Mouse (Mus musculus) heart, postnatal 0 days (tissue): Measurements from ENCODE around the gene Prkcb. TPM values are rescaled to one million over a fixed set of nuclear protein-coding genes. Genes with fewer than 3 reads are reported as not detected.

Experiments
- ATAC-seq: fragments of 200-750 bp; cut with Nextera tagmentation; 2 replicates; pipeline ENCODE4 v1.8.0; 2017; ENCODE audit warnings: low read depth, moderate number of reproducible peaks, moderate library complexity; ENCODE audit not compliant: insufficient read depth
- DNase-seq: peaks from one replicate; pipeline ENCODE4 v3.0.0-alpha.2; 2016; ENCODE audit warnings: low spot score
- H3K27ac ChIP-seq: fragments of 300-500 bp; sonication (generic); 2 replicates; pipeline ENCODE4 v1.5.1; 2014; ENCODE audit warnings: low read depth, mild to moderate bottlenecking
- H3K27me3 ChIP-seq: fragments of 300-500 bp; sonication (generic); 2 replicates; pipeline ENCODE4 v1.6.1; 2014; ENCODE audit warnings: low read length, mixed read lengths; ENCODE audit not compliant: control insufficient read depth, insufficient read depth
- H3K36me3 ChIP-seq: fragments of 300-500 bp; sonication (generic); replicated peaks from 2 replicates; pipeline ENCODE4 v1.6.1; 2014; ENCODE audit warnings: low read length, mixed read lengths; ENCODE audit not compliant: control insufficient read depth, insufficient read depth
- H3K4me1 ChIP-seq: fragments of 300-500 bp; sonication (generic); 2 replicates; pipeline ENCODE4 v1.6.1; 2014; ENCODE audit warnings: antibody characterized with exemption; ENCODE audit not compliant: control insufficient read depth, insufficient read depth
- H3K4me2 ChIP-seq: fragments of 300-500 bp; sonication (generic); 2 replicates; pipeline ENCODE4 v1.6.1; 2014; ENCODE audit warnings: low read depth, mild to moderate bottlenecking, low read length, moderate library complexity
- H3K4me3 ChIP-seq: fragments of 300-500 bp; sonication (generic); 2 replicates; pipeline ENCODE4 v1.5.1; 2014; ENCODE audit warnings: low read depth, low read length
- H3K9ac ChIP-seq: fragments of 300-500 bp; sonication (generic); replicated peaks from 2 replicates; pipeline ENCODE4 v1.6.1; 2014; ENCODE audit warnings: low read depth, low read length, mixed read lengths
- H3K9me3 ChIP-seq: fragments of 300-500 bp; sonication (generic); replicated peaks from 2 replicates; pipeline ENCODE4 v1.6.1; 2016; ENCODE audit warnings: low read length; ENCODE audit not compliant: control insufficient read depth
- CTCF ChIP-seq: IDR thresholded peaks from 2 replicates; pipeline ENCODE4 v1.5.1; 2016; ENCODE audit warnings: antibody characterized with exemption, control low read depth, low read depth
- EP300 ChIP-seq: IDR thresholded peaks from 2 replicates; pipeline ENCODE4 v1.6.1; 2016; ENCODE audit warnings: antibody characterized with exemption, low read depth
- WGBS: fragments of 180-500 bp; shearing (Covaris S2); extraction: QIAGEN DNeasy Blood & Tissue Kit; methylation state at CpG from one replicate; pipeline ENCODE4 v1.1.7; 2014; 5-methylcytosine and 5-hydroxymethylcytosine counted together
- polyA plus RNA-seq: library from polyadenylated mRNA; unstranded; fragments of >200 nt; fragmentation: Nextera tagmentation; extraction: Ambion mirVana; gene quantifications from 2 replicates; pipeline ENCODE4 v1.2.1, GENCODE M21; 2015
- total RNA-seq: library from RNA; depleted of rRNA; stranded (reverse); fragments of >200 nt; gene quantifications from 2 replicates; pipeline ENCODE4 v1.2.3, GENCODE M21; 2014; ENCODE audit warnings: low replicate concordance

Prkcb gene
- total and polyA plus RNA-seq, 2 experiments from 2014 or later, result 1.1 to 1.9 TPM

DNA sequence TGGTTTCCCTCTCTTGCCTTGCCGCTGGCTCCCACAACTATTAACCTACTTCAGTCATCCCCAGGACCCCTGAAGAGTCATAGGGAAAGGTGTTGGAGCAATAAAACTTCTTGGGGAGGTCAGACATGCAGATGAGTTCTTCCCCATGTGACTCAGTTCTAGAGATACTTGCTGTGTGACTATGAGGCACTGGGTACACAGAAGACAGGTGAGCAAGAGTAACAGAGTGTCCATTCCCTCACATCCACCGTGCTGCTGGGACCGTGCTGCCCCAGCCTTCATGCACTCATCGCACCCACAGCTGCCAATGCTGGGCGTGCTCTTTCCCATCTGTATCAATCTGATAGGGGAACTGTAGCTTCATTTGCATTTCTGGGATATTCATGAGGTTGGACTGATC is 100.3 kb downstream of the Prkcb start:
- Histone ChIP-seq H3K4me2 (no peak overlapping the region), H3K4me3 (no peak overlapping the region), H3K4me1 (no peaks in the 10 kb centered on the region), H3K9ac (no peak overlapping the region), H3K9me3 (no peaks in the 10 kb centered on the region), H3K36me3 (no peaks in the 10 kb centered on the region), H3K27ac (no peak overlapping the region), H3K27me3 (no peaks in the 10 kb centered on the region)
- 70% methylated on average over 5 of the region's 5 CpGs for WGBS
- TF ChIP-seq CTCF (no peak), EP300 (no peak)
- no peak for ATAC-seq
- DNase-seq, result no peak

DNA sequence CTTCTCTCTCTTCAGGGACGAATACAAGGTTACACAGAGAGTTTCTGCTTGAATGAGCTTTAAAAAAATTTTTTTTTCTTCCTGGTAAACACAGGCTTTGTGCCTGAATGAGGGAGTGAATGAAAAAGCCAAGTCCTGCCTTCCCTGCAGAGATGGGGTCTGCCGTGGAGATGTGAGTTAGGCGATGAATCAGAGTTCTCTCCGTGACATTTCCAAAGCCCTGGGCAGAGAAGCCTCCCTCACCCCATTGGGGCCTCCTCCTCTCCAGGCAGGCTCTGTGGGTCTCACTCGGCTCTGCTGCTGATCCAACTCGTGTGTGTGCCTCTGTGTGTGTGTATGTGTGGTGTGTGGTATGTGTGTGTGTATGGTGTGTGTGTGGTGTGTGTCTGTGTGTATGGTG is 101.1 kb downstream of the Prkcb start:
- no peak for ATAC-seq
- no peak for TF ChIP-seq CTCF
- no peak for TF ChIP-seq EP300
- no peak overlapping the region for H3K27ac ChIP-seq
- H3K4me3 ChIP-seq, result no peak overlapping the region
- WGBS, result 36% methylated on average over 6 of the region's 6 CpGs
- no peak overlapping the region for H3K4me2 ChIP-seq
- H3K4me1 ChIP-seq, result no peaks in the 10 kb centered on the region
- no peak overlapping the region for H3K9ac ChIP-seq
- H3K36me3 ChIP-seq, result no peaks in the 10 kb centered on the region
- H3K9me3 ChIP-seq, result no peaks in the 10 kb centered on the region
- no peaks in the 10 kb centered on the region for H3K27me3 ChIP-seq
- DNase-seq, result no peak

DNA sequence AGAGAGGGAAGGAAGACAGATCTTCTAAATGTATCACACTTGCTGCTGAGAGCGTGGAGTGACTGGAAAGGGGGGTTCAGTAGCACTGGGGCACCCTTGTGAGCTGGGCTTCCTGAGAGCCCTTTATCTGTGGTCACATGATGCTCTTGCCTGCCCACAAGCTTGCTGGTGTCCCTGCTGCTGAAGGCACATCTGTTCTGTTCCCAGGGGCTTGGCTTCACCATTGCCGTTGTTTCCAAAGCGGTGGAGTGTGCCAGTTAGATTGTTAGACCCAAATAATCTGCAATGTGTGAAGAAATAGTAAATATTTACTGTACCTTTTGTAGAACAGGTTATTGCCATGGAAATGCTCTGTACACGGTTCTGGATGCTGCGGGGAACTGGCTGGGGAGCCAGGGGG is 101.6 kb downstream of the Prkcb start:
- no peak for DNase-seq
- H3K4me1 ChIP-seq, result no peaks in the 10 kb centered on the region
- WGBS, result 42% methylated on average over 5 of the region's 5 CpGs
- TF ChIP-seq CTCF (no peak), EP300 (no peak)
- no peak overlapping the region for H3K4me2 ChIP-seq
- H3K9me3 ChIP-seq, result no peaks in the 10 kb centered on the region
- no peak for ATAC-seq
- H3K4me3 ChIP-seq, result no peak overlapping the region
- H3K9ac ChIP-seq, result no peak overlapping the region
- no peaks in the 10 kb centered on the region for H3K36me3 ChIP-seq
- H3K27ac ChIP-seq, result no peak overlapping the region
- H3K27me3 ChIP-seq, result no peaks in the 10 kb centered on the region

DNA sequence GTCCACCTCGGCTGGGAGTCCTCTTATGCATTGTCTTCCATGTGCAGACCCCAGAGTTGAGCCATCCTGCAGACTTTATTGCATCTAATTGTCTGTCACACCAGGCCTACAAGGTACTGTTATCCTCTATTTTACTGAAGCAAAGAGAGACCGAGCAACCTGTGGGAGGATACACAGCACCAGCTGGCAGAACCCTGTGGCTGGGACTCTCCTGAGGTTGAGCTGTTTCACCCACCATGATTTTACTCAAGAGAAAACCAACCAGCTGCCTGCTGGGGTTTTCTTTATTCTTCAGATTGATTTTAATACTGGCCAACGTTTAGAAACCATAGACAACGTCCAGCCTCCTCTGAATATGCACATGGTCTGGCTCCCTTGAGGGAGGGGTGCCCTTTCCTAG is 102.1 kb downstream of the Prkcb start:
- 68% methylated on average over 4 of the region's 4 CpGs for WGBS
- Histone ChIP-seq H3K9ac (no peak overlapping the region), H3K9me3 (no peaks in the 10 kb centered on the region), H3K27ac (no peak overlapping the region), H3K4me2 (no peak overlapping the region), H3K27me3 (no peaks in the 10 kb centered on the region), H3K36me3 (no peaks in the 10 kb centered on the region), H3K4me3 (no peak overlapping the region), H3K4me1 (no peaks in the 10 kb centered on the region)
- ATAC-seq (no peak), DNase-seq (no peak)
- TF ChIP-seq CTCF (no peak), EP300 (no peak)

DNA sequence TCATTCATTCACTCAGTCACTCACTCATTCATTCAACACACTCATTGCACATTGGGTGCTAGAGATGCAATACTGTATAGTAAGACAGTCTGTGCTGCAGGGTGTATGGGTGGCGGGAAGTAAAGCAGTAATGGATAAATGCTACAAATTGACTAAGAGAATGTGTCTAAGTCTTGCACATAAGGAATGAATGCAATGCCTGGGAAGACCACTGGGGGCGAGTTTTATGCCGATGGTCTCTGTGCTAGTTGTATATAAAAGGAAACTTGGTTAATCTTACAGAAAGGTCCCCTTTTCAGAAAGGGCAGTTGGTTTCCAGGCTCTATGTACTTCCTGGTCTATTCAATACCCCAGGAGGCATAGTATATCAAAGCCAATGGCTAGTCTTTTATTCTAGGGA is 102.8 kb downstream of the Prkcb start:
- no peak for TF ChIP-seq CTCF
- no peak for TF ChIP-seq EP300
- WGBS, result 73% methylated on average over 3 of the region's 3 CpGs

DNA sequence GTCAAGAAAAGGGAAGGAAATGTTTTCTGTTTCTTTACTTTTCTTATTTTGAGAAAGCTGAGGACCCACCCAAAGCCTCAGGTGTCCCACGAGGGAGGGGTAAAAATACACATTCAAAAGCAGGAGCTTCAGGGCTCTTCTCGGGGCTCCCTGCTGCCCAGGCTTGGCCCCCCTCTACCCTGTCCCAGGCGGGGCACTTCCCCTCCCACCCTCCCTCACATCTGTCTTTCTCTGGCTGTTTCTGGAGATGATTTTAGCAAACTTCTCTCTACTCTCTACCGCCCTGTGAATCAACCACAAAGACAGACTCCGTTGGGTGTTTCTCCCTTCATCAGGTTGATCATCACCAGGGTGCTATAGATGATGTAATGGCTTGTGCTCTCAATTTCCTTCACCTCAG is 105.4 kb downstream of the Prkcb start:
- H3K27ac ChIP-seq, result no peak overlapping the region
- TF ChIP-seq CTCF (no peak), EP300 (no peak)

More for the DNA sequence above, 102.8 kb downstream of the Prkcb start:
- no peak for DNase-seq
- Histone ChIP-seq H3K36me3 (no peaks in the 10 kb centered on the region), H3K27me3 (no peaks in the 10 kb centered on the region), H3K9ac (no peak overlapping the region), H3K4me1 (no peaks in the 10 kb centered on the region), H3K4me3 (no peak overlapping the region), H3K9me3 (no peaks in the 10 kb centered on the region), H3K27ac (no peak overlapping the region), H3K4me2 (no peak overlapping the region)
- ATAC-seq, result no peak

More for the DNA sequence above, 105.4 kb downstream of the Prkcb start:
- DNase-seq (no peak), ATAC-seq (no peak)
- Histone ChIP-seq H3K4me2 (no peak overlapping the region), H3K4me1 (no peaks in the 10 kb centered on the region), H3K4me3 (no peak overlapping the region), H3K9me3 (no peaks in the 10 kb centered on the region), H3K36me3 (no peaks in the 10 kb centered on the region), H3K9ac (no peak overlapping the region), H3K27me3 (no peaks in the 10 kb centered on the region)
- 47% methylated on average over 5 of the region's 5 CpGs for WGBS
